Mouse (Mus musculus): ENCODE data around the gene Ccdc74a.
"Not testable (repeated sequence)": the region's sequence is repeated elsewhere in the genome, so short reads cannot be mapped to it uniquely, and the experiment has no call there.

The Ccdc74a gene

DNA sequence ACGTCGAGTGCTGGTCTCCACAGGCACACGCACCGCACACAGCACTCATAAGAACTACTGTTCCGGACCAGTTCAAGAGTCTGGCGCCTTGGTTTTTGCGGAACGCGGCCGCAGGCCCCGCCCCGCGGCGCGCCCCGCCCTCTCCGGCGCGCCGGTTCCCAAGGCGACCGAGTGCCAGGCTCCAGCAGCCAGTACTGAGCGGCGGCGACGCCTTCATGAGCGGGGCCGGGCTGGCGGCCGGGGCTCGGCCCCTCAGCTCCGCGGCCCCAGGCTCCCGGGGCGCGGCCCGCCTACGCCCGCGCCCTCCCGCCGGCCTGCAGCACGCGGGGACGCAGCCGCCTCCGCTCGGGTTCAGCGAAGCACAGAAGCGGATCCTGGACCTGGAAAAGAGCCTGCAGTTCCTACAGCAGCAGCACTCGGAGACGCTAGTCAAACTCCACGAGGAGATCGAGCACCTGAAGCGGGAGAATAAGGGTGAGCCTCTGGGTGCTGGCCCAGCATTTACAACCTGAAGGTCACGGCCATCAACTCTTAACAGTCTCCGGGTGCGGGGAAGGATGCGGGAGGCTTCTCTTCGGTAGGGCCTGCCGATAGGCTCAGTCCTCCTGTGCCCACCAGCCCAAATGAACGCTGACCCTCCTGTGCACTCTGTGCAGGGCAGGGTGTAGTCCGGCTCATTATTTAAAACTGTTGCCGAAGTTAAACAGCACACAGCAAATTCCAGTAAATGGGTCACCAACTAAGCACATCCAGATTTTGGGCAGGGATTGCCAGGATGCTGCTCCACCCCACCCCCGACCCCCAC is at the start of gene Ccdc74a:
Ccdc74a (plus strand) TSS at position 161 of the 805 bp plus-strand sequence.
- DNase-seq (ENCODE audit: low spot score in 2 of 2): peak; percentile 75 to 82

DNA sequence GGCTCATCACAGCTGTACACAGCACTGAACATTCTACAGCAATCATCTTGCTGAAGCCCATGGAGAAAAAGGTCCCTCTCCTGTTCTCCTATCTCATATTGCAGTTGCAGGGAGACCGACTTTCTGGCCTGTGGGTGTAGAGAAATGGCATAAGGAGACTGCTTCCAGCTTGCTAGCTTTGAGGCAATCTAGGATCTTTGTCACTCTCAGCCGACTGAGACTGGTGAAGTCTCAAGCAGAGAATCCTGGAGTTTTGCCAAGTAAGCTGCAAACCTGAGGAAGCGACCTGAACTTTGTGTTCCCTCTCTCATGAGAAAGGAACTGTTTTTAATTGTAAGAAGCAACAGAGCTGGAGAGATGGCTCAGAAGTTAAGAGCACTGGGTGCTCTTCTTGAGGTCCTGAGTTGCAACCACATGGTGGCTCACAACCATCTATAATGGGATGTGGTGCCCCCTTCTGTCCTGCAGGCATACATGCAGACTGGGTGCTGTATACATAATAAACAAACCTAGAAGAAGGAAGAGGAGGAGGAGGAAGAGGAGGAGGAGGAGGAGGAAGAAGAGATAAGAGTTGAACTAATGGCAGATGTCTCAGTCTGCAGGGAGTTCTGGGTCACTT is 45.2 kb upstream of the Ccdc74a start:
- DNase-seq (ENCODE audit: low spot score in 2 of 2): no peak

DNA sequence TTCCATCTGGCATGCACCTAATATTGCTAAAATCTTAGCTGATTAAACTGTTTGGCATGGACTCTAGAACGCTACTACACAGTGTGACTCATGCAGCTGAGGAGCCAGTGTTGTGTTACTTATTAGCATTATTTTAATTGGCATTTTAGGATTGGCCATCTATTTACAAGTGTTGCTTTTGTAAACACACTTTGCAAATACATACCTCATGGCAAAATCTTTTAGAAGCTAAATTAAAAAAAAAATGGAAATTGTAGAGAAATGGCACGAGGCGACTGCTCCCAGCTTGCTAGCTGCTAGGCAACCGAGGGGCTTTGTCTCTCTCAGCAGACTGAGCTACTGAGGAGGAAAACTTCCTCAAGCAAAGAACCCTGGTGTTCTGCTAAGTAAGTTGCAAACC is 41.3 kb upstream of the Ccdc74a start:
- DNase-seq (ENCODE audit: low spot score in 2 of 2): no peak

DNA sequence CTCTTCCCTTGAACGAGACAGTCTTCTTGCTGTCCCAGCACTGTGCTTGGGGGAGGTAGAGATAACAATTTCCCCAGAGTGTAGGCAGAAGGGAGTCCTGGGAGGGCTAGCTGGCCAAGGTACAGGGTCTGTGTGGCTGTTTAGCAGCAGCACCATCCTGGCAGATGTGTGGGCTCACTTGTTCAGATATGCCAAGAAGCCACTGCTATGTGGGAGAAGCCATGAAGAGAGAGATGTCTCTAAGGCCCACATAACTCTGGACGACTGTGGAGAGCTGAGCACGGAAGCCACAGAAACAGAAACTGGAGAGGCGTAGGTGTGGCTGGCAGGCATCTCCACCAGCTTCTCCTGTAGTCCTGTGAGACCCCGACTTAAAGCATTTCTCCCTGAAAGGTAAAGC is 40.6 kb upstream of the Ccdc74a start:
- peak in 1 of 2 experiments; percentile 27 for DNase-seq (ENCODE audit: low spot score in 2 of 2)

DNA sequence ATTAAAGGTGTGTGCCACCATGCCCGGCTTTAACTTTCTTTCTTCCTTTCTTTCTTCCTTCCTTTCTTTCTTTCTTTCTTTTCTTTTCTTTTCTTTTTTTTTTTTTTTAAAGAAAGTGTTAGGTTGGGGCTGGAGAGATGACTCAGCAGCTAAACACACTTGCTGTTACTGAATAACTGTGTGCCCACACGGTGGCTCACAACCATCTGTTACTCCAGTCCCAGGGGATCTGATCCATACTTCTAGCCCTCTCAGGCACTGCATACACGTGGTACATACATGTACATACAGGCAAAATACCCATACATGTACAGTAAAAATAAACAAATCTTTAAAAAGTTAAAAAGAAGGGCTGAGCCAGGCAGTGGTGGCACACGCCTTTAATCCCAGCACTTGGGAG is 34.9 kb upstream of the Ccdc74a start:
- DNase-seq (ENCODE audit: low spot score in 2 of 2): peak; percentile 38 to 45

DNA sequence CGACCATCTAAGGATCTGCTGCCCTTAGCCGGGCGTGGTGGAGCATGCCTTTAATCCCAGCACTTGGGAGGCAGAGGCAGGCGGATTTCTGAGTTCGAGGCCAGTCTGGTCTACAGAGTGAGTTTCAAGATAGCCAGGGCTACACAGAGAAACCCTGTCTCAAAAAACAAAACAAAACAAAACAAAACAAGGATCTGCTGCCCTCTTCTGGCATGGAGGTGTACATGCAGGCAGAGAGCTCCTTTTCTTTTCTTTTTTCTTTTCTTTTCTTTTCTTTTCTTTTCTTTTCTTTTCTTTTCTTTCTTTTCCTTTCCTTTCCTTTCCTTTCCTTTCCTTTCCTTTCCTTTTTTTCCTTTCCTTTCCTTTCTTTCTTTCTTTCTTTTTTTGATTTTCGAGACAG is 31.5 kb upstream of the Ccdc74a start:
- not testable (repeated sequence) for DNase-seq (ENCODE audit: low spot score in 2 of 2)

DNA sequence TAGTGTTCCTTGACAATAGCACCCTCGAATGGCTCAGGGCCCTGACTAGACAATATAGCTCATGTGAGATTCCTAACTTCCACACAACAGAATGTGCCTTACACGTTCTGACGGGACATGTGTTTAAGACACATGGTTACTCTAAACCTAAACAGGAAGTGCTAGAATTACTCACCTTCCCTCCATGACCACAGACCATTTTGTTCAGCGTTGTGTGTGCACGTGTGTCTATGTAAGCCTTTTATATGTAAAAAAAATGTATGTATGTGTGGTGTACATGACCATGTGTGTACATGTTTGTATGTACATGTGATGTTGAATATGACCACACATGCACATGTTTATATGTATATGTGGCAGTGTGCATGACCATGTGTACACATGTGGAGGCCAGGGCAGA is 30.1 kb upstream of the Ccdc74a start:
- DNase-seq (ENCODE audit: low spot score in 2 of 2): no peak

DNA sequence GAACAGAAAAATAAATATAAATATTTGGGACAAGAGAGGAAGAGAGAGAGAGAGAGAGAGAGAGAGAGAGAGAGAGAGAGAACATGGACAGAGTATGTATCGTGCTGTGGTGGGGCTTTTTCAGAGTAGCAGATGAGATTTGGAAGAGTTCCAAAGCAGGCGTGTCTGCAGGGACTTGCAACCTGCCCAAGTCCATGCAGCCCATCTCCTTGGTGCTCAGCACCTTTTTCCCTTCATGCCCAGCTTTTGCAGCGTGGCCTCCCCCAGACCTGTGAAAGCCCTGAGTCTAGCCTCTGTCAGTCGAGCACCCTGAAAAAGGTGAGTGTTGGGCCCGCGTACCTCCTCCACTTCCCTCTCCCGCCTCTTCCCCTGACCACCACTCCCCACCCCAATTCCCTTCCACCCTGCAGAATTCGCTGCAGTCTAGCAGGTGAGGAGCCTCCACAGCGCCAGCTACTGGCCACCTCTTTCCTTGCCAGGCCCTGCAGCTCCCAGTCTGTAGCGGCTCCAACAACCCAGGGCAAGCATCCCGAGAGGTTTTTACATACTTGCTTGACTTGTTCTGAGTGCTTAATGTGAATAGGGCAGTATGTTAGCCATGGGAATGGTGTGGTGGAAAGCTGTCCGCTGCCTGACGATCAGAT is 28.2 kb upstream of the Ccdc74a start:
- DNase-seq (ENCODE audit: low spot score in 2 of 2): peak; percentile 43 to 46

DNA sequence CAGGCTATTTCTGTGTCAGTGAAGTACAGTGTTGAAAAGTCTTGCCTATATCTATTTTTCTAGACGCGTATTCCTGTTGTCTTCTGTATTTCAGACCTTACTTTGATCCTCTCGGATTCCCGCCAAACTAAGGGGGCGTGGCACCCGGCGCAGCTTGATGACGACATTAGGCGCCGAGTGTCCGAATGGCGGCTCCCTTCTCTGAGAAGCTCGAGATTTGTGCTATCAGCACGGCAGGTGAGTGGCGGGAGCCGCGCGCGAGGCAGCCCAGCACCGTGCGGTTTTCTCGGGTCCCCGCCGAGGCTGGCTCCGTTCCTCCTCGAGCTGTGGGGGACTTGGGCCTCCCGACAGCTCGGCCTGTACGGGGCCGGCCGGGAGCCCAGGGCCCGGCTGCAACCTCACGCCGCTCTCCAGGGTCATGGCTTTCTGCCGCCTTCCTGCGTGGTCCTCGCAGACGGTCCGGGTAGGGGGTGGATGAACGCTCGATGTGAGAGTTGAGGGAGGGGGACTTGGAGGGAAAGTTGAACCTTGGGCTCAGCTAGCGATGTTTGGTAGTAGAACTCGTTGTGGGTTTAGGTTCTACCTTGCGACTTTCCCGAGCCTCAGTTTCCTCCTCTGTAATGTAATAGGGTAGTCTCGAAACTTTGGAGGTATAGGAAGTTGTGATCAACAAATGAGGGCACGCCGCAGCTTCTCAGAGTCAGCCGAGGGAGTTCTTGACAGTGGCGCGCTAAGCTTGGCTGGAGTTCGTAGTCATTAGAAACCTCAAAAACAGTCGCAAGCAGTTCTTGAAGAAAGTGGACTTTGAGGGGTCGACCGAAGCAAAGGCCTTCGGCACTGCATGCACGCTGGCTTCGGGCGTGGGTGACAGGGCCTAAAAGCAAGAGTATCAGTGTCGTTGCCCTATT is 26.8 kb upstream of the Ccdc74a start, which contains the start of gene Smpd4:
Smpd4 (plus strand) TSS at position 157 of the 908 bp plus-strand sequence.
- peak; percentile 91 to 92 for DNase-seq (ENCODE audit: low spot score in 2 of 2)

DNA sequence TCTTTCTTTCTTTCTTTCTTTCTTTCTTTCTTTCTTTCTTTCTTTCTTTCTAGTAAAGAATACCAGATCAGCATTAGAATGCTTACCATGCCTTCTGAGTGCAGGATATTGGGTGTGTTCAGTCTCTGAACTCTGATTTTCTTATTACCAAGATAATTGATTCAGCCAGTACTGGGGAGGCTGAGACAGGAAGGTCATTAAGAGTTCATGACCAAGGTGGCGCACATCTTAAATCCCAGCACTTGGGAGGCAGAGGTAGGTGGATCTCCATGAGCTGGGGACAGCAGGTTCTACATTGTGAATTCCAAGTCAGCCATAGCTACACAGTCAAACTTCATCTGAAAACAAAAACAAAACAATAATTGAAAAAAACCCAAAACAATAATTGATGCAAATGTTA is 24.3 kb upstream of the Ccdc74a start:
- no peak for DNase-seq (ENCODE audit: low spot score in 2 of 2)

DNA sequence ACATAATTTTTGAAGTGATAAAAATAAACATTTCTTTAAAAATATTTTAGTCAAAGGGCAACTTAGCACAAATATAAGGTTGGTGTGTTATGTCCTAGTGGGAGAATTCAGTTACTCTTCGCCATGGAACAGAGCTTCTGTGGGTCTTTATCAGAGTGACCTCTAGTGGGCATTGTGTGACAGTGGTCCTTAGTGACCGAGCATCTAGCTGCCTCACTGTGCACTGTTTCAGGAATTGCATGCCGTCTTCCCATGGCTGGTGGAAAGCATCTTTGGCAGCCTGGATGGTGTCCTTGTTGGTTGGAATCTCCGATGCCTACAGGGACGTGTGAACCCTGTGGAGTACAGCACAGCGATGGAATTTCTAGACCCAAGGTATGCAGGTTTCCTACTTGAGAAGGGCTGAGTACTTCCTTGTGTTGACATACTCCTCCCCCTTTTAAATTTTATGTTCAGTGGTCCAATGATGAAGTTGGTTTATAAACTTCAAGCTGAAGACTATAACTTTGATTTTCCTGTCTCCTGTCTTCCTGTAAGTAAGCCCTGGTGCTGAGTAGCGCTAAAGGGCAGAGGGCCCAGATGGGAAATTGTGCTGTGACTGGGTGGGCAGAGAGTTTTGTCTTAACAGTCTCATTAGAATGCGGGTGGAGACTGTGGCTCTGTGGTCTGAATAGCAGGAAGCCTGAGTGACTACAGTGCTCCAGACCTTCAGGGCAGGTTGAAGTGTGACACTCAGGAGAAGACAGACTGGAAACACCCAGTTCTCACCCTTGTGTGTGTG is 20.6 kb upstream of the Ccdc74a start:
- no peak for DNase-seq (ENCODE audit: low spot score in 2 of 2)

DNA sequence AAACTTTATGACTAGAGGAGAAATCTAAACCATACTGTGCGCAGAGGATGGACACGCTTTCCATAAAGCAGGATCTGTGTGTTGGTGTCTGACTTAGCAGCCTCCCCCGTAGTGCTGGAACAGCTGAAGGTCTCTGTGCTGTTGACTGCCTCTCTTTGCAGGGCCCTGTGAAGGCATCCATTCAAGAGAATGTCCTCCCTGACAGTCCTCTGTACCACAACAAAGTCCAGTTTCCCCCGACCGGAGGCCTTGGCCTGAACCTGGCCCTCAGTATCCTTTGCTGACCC is 20.1 kb upstream of the Ccdc74a start:
- no peak for DNase-seq (ENCODE audit: low spot score in 2 of 2)

DNA sequence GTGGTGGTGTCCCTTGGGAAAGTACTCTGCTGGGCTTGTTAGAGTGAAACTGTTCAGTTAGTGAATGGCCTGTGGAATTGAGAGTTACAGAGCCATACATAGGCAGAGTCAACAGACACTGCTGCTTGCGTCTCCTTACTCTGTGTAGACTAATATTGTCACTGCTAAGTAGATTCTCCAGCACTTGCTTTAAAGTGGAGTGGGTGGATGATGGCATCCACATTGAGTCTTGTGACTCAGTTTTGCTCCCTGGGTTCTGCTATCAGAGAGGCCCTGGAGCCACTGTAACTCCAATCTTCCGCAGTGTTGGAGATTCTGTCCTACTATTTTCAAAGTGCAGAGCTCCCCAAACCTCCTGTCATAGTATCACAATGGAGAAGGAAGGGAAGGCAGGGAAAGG is 13.7 kb upstream of the Ccdc74a start:
- DNase-seq (ENCODE audit: low spot score in 2 of 2): no peak

DNA sequence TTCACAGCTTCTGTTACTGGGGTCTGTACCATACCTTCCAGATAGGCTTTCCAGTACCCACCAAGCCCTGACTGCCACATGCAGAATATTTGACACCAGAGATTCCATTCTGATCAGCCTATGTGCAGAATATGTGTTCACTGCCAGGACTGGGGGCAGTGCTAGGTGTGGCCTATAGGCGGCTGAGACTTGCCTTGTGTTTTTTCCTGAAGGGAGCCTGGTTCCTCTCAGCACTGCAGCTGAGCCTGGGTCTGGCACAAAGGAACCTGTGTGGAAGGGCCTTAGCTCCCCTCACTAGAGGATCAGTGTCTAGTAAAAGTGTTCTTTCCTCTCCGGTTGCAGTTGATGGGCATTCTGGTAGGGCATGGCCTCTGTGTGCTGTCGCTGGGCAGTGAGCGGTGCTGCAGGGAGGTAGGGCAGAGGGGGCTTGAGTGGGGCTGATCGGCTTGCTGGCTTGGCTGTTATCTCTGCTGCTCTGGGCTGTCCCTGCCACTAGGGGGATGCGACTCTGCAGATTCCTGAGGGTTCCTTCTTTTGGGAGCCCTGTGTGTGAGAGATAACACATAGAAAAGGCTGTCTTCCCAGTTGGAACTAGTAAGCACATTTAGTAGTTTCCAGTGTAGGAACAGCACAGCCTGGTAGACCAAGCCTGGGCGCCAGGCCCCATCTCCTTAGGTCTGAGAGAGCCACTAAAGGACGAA is 12.6 kb upstream of the Ccdc74a start:
- DNase-seq (ENCODE audit: low spot score in 2 of 2): no peak

DNA sequence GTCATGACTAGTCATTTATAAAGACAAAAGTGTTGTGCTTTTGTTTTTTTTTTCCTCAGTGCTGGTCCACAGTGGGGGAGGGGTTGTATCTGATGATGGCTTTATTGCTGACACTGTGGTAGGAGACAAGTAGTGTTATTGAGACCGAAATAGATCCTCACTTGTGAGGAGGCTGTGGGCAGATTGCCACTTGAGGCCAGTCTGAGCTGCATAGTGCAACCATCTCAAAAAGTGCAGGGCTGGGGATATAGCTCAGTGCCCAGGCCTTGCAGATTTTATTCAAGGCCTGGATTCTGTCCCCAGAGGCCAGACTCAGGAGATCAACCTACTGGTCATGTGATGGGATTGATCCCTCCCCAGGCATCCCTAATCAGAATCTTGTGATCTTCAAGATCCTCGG is 9.4 kb upstream of the Ccdc74a start:
- DNase-seq (ENCODE audit: low spot score in 2 of 2): no peak

DNA sequence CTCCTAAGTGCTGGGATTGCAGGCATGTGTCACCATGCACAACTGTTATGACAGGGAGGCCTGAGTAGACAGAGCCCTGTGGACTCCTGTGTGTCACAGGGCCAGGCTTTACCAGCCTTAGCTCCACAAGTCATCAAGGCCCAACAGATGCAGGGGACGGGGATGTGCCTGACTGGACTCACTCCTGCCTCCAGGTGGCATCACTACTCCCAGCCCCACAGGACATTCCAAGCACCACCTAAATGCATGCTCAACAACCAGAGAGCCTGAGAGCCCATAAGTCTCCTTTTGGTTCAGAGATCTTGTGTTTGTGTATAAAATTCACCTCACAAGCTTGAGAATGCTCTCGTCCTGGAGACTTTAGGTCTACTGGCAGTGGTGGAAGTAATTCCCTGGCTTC is 8.7 kb upstream of the Ccdc74a start:
- no peak for DNase-seq (ENCODE audit: low spot score in 2 of 2)

DNA sequence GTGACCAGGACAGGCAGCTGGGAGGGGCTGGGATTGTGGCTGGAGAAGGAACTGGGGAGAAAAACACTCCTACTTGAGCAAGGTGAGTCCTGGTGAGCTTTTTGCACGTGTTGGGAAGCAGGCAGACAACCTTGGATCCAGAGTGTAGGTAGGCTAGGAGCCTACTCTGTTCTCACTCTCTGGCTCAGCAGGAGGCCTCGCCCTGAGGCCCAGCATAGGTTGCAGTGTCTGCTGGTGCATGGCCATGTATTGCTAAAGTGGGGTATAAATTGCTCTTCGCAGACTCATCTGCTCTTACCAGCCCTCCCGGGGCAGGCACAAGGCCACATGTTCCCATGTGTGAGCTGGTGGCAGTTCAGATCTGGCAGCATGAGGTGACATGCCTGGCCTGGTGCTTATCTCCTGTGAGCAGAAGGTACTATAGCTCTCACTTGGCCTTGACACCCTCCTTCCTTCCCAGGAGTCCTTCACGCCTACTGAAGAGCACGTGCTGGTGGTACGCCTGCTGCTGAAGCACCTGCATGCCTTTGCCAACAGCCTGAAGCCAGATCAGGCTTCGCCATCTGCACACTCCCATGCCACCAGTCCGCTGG is 8.1 kb upstream of the Ccdc74a start:
- no peak for DNase-seq (ENCODE audit: low spot score in 2 of 2)

DNA sequence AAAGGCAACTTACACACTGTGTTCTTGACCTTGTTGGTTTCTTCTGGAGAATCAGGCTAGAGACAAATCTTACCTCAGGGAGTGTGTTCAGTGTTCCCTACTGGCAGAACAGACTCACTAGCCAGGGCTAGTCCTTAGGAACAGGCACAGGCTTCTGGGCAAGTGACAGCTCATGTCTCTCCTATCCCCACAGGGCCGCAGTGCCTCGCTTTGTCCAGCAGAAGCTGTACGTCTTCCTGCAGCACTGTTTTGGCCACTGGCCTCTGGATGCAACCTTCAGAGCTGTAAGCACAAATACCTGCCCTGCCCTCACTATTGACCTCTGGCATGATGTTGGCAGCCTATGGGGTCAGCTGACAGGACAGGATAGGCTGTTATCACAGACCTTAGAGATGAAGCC is 7.2 kb upstream of the Ccdc74a start:
- no peak for DNase-seq (ENCODE audit: low spot score in 2 of 2)

DNA sequence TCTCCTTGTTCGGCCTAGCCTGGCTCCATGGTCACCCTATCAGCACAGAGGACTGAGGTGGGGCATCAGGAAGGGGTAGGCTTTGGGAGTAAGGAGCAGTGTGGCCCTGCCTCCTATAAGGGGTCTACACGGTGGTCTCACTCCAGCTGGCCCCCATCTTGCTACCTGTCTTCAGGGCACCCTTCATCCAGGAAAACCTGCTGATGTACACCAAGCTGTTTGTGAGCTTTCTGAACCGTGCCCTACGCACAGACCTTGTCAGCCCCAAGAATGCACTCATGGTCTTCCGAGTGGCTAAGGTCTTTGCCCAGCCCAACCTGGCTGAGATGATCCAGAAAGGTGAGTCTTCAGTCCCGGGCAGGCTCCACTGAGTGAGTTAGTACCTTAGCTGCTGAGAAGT is 6.3 kb upstream of the Ccdc74a start:
- no peak for DNase-seq (ENCODE audit: low spot score in 2 of 2)

DNA sequence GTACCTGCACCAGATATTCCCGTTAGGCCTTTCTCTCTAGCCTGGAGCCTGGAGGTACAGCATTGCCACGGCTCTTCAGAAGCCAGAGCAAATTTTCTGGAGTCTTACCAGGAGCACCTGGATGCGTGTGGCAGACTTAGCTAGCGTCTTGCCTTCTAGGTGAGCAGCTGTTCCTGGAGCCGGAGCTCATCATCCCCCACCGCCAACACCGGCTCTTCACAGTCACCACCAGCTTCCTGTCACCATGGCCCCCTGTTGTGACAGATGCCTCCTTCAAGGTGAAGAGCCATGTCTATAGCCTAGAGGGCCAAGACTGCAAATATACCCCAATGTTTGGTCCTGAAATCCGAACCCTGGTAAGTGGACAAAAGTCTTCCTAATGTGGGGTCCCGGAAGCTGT is 5.6 kb upstream of the Ccdc74a start:
- DNase-seq (ENCODE audit: low spot score in 2 of 2): no peak

Measured in frontal cortex, postnatal 36 days (tissue).